Mouse (Mus musculus): Measurements from ENCODE around the gene Dalrd3.

Dalrd3 gene

DNA sequence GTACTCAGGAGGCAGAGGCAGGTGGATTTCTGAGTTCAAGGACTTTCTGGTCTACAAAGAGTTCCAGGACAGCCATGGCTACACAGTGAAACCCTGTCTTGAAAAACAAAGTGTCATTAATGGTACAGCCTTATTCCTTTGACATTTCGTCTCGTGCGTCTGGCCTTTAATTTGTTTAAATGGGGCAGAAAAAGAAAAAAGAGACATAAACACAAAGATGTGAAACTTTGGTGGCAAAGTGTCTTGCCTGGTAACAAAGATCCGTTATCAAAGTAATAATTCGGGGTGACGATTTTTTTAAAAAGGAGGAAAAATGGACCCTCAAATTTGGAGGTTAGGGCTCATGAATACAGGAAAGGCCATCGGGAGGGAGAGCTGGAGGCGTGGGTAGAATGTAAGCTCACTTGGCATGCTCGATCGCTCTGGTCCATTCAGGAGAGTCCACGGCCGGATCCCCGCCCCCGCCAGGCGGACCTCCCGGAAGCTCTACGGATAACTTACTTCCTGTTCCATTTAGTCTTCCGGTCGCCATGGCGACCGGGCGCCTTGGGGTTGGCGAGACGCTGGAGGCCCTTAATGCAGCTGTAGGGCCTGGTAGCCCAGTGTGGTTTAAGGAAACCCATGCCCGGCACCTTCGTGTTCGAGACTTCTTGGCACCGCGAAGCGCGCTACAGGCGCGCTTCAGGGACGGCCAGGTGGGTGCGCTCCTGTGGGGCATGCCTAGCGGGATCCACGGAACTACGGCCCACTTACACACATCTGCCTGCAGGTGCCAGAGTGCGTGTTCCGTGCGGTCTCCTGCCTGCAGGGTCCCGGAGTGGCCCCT lies at the start of gene Dalrd3:
Dalrd3 (plus strand) TSS at position 506 of the 826 bp plus-strand sequence.
- in situ Hi-C loops (cut with MboI, MseI) = loop anchor here (5.0 kb wide), 1 partner anchor 483 kb away; no protein-coding TSS in a partner anchor

DNA sequence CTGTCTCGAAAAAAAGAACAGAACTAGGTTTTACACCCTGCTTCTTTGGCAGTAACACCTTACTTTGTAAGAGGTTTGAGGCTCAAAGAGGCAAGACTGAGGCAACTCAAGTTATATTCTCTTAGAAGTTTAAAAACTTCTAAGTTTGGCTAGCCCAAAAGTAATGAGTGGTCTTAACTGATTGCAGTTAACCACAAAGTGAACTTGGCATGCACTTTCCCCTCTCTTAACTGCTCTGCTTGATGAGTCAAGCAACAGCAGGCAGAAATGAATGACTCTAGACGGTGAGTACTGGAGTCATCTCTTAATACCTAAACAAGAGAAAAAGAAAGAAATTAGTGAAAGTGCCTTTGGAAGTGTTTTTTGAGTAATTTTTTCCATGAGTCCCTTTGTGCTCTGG lies 48.1 kb upstream of the Dalrd3 start:
- in situ Hi-C loops (cut with MboI, MseI) = no loop called here

DNA sequence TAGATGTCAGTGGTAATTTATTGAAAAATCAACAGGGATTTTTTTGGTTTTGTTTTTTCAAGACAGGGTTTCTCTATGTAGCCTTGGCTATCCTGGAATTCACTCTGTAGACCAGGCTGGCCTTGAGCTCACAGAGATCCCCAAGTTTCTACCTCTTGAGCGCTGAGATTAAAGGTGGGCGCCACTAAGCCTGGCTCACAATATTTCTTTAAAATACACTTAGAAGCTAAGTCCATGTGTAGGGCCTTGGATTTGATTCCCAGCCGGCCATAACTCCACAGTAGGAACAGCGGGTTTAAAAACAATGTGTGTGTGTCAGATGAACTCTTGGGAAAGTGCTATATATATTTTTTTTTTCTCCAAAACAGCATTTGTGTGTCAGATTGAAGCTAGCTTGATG lies 46.3 kb upstream of the Dalrd3 start:
- in situ Hi-C loops (cut with MboI, MseI) = no loop called here

DNA sequence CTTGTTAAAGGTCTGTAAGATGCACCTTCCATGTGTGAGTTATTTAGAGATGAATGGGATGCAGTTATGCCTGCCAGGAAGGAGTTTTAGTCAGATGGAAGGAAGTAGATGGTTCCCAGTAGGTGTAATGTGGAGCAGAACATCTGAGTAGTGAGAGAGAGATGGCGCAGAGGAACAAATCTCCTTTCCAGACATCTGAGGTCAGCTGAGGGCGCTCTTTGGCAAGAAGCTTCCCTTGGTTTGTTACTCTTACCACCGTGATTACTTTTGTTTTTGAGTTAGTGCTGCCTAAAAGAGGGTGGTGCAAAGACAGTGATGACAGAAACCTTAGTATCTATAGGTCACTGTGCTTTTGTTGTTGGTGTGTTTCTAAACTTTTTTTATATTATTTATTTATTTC lies 44.3 kb upstream of the Dalrd3 start:
- in situ Hi-C loops (cut with MboI, MseI) = no loop called here

DNA sequence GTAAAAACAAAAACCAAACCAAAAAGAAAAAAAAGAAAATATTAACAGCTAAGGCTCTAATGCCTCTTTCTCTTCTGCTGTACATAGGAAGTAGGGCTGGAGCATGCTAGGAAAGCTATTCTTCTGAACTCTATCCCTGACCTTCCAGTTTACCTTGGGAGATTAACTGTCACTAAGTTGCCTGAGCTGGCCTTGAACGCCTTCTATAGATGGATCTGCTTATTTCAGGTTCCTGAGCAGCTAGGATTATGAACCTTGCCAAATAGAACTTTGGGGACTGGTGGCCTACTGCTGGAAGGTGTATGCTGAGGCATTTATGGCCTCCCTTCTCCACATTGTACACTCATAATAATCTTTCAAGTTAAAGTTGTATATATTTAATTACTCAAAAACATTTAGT lies 38.7 kb upstream of the Dalrd3 start:
- in situ Hi-C loops (cut with MboI, MseI) = no loop called here

DNA sequence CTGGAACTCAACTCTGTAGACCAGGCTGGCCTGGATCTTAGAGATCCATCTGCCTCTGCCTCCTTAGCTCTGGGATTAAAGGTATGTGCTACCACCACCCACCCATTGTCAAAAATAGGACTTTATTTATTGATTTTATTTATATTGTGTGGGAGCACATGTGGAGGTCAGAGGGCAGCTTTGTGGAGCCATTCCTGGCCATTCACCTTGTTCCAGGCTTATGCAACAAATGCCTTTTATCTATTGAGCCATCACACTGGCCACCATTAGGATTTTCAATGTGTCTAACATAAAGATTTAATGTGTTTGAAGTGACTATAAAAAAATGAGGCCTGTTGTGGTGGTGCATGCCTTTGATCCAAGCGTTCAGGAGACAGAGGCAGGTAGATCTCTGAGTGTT lies 38.2 kb upstream of the Dalrd3 start:
- in situ Hi-C loops (cut with MboI, MseI) = no loop called here

DNA sequence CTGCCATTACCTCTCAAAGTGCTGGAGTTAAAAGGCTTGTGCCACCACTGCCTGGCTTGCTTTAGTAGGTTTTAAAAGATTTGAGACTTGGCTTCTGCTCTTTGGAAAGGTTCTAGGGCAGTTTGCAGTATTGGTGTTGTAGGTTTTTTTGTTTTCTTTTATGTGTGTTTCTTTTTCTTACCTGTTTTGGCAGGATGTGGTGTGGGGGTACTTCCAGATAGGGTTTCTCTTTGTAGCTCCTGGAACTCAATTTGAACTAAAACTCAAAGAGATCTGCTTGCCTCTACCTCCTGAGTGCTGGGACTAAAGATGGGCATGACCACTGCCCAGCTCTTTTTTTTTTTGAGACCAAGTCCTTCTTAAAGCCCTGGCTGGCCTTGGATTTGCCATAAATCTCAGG lies 28.8 kb upstream of the Dalrd3 start:
- in situ Hi-C loops (cut with MboI, MseI) = loop anchor here (10.0 kb wide), 3 partner anchors 166 to 1706 kb away; no protein-coding TSS in a partner anchor

DNA sequence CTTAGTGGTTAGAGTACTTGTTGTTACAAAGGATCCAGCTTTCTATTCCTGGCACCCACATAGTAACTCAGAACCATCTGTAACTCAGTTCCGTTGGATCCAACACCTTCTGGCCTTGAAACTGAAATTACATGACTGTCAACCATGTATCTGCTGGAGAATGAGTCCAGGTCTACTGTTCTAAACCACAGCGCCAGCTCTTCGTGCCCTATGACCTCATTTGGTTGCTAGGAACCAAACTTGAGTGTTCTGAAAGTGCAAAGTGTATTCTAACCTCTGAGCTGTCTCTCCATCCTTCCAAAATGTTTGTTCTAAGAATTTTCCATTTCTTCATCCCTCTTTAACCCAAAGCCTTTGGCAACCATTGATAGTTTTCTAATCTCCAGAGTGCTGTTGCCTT lies 23.7 kb upstream of the Dalrd3 start:
- in situ Hi-C loops (cut with MboI, MseI) = loop anchor here (10.0 kb wide), 3 partner anchors 171 to 1711 kb away; no protein-coding TSS in a partner anchor

DNA sequence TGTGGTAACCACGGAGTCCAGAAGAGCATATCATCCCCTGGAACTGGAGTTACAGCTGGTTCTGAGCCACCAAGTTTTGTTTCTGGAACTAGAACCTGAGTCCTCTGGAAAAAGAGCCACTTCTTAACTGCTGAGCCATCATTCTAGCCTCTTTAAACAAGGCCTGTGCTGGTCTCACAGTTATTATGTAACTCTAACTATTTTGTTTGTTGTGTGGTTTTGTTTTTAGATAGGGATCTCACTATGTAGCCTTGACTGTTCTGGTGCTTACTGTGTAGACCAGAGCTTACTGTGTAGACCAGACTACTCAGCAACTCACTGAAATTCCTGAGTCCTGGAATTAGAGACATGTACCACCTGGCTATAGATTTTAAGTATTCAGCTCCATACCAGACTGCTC lies 22.8 kb upstream of the Dalrd3 start:
- in situ Hi-C loops (cut with MboI, MseI) = loop anchor here (10.0 kb wide), 3 partner anchors 172 to 1712 kb away; no protein-coding TSS in a partner anchor

DNA sequence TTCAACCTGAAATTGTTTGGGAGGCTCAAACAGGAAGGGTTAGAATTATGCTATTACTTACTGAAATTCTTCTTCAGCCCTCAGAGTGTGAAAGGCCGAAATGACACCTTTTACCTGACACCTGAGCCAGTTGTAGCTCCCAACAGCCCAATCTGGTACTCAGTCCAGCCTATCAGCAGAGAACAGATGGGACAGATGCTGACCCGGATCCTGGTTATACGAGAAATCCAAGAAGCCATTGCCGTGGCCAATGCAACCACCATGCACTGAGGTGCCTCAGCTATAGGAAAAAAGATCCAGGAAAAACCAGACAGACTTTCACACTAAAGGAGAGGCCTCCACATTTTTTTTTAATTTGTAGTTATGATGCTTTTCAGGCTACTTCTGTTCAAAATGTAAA lies 10.5 kb upstream of the Dalrd3 start:
- in situ Hi-C loops (cut with MboI, MseI) = no loop called here

DNA sequence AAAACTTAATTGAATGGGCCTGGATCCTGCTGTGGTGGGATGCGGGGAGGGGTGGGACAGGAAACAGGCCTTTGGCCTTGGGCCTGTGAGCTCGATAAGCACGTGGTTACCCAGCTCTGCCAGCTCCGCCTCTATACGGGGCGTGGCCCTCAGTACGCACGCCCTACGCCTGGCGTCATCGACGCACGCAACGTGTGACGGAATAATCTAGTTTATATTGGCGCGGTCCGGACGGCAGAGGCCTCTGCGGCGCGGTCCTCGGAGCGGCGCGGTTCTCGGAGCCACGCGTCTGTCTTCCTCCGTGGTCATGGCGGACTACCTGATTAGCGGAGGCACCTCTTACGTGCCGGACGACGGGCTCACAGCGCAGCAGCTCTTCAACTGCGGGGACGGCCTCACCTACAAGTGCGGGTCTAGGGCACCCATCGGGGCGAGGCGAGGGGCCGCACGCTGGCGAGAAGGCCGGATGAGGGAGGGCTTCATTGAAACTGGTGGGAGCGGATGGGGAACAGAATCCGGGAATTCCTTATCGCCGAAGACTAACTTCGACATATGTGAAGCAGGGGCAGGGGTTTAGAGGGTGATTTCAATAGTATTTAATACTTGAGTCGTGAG lies 9.4 kb upstream of the Dalrd3 start, which contains the start of gene Impdh2:
Impdh2 (plus strand) TSS at position 60 of the 615 bp plus-strand sequence.
- in situ Hi-C loops (cut with MboI, MseI) = no loop called here

DNA sequence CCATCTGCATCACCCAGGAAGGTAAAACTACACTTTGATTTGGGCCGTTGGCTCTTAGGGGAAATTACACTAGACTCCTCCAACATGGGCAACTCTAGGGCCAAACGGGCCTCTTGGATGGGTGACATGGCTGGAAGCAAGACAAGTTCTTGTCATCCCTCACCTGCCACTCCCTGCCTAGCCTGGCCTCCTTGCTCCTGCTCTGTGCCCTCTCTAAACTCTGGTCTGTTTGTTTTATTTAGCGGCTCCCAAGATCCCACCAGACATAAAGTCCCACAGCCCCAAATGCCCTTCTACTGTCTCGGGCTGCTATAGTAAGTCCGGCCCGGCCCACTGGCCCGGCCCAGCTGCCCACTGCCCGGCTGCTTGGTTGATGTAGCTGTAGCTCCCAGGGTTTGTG lies 6.0 kb upstream of the Dalrd3 start:
- in situ Hi-C loops (cut with MboI, MseI) = no loop called here

DNA sequence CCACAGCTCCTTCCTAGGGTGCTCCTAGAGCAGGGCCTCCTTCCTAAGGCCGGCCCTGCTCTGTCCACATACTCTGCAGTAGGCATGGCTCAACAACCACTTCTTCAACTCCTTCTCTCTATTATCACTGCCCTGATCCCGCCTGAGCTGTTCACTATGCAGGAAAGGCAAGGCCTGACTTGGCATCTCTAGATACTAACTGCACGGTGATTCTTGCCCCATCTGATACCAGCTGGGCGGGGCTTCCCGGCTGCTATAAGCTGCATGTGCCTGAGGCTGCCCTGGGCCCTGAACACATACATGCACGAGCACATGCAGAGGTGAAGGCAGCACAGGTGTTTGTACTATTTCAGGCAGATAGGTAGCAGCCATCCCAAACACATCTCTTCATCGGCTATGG lies 5.6 kb upstream of the Dalrd3 start:
- in situ Hi-C loops (cut with MboI, MseI) = no loop called here

DNA sequence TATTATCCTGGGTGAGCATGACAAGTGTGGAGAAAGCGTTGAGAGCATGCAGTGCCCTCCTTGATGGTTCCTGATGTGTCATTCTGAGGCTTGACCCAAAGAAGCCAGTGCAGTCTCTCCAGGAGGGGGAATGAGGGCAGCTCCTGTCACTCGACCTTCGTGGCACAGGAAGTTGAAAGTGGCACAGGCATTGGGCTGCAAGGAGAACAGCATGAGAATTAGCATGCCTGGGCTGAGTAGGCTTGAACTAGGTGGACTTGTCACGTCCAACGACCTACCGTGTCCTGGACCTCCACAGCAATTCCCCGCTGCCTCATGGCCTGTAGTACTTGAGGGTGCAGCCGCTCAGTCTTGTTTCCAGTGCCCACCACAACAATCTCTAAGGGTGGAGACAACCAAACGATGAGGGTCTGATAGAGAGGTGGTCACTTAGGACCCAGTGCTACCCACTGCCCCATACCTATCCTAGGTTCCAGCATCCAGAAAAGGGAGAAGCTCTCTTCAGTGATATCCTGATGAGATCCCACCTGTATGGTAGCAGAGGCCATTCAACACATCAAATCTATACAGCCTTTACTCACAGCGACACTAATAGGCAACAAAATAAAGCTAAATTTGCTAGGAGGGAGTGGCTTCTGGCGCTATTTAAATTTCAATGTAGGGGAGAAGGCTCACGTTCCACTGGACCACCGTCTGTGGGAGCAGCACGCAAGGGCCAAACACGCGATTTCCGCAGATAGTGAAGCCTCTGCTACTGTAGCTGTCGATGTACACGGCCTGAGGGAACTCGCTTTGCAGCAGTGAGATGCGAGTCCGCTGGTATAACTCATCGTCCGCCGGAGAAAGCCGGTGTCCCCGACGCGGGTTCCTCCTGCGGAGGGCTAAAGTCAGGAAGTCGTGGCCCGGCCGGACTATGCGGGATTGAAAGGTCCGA lies 3.5 kb upstream of the Dalrd3 start:
- in situ Hi-C loops (cut with MboI, MseI) = loop anchor here (5.0 kb wide), 1 partner anchor 486 kb away; no protein-coding TSS in a partner anchor

DNA sequence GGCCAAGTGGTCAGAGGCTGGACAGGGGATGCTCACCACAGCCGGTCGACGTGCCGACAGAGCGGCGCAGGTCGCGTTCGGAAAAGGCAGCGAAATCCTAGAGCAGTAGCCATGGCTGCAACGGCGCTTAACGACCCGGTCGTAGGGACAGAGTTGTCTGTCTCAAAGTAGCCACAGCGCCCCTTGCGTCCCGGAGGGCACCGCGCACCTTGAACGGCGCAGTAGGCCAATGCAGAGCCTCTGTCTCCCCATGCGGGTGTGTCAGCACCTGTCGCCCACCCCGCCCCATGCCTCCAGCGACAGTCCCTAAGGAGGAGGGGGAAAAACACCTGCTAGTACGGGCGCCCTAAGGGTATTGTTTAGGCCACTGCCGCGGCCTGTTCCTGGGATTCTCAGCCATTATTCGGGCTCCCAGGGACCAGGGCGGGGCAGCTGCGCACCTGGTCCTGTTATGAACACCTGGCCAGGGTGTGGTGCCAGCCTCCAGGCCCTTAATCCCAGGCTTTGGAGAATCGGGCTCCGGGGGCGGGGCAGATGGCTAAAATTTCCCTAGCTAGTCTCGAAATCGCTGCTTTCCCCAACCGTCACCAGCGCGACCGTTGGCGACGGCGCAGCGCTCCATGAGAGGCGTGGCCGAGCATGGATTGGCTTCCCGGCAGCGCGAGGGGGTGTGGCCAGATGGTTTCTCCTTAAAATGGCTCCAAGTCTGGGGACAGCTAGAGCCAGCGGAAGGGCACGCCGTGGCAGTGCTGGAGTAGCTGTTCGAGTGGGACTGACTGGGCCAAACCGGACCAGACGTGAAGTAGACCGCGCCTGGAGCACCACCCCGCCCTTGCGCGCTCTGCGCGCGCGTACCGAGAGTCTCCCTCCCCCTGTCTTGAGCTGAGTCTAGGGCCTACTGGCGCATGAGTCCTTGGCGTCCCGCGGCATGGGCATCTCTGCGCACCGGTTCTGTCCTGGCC lies 2.6 kb upstream of the Dalrd3 start, which contains the start of gene Ndufaf3:
Ndufaf3 (minus strand) TSS at position 620 of the 962 bp plus-strand sequence.
- in situ Hi-C loops (cut with MboI, MseI) = loop anchor here (5.0 kb wide), 1 partner anchor 485 kb away; no protein-coding TSS in a partner anchor

DNA sequence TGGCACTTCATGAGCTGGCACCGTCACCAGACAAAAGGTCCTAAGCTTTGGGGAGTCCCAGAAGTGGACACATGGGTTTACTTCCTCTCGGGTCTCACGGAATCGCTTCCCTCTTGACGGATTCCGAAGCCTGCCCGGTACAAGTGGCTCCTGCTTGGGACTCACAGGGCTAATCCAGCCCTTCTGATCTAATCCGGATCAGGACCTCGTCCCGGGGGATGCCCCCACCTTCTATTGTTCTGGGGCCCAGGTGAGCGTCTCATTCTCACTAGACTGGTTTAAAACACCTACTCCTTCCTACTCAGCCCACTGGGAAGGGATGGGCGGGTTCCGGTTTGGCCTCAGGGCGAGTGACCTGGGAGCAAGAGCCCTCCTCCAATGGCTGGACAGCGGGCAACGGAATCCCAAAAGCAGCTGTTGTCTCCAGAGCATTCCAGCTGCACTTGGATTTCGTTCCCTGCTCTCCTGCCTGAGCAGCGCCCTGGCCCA lies 1.7 kb upstream of the Dalrd3 start:
- in situ Hi-C loops (cut with MboI, MseI) = loop anchor here (5.0 kb wide), 1 partner anchor 484 kb away; no protein-coding TSS in a partner anchor

DNA sequence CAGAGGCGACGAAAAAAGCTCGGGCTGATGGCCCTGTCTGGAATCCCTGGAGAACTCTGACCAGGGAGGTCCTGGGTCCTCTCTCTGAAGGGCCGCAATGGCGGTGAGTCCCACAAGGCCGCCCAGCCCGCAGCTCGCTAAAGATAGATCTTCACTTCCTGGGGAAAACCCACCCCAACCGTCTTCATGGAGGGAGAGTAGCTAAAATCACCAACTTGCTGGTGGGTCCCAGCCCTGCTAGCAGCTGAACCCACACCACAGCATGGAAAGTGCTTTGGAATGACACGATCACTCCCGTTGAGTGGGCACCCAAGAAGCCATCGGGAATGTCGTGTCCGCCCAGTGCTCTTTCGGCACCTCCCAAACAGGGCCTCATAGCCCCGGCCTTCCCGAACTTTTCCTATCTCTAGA lies 1.2 kb upstream of the Dalrd3 start:
- in situ Hi-C loops (cut with MboI, MseI) = loop anchor here (5.0 kb wide), 1 partner anchor 484 kb away; no protein-coding TSS in a partner anchor

DNA sequence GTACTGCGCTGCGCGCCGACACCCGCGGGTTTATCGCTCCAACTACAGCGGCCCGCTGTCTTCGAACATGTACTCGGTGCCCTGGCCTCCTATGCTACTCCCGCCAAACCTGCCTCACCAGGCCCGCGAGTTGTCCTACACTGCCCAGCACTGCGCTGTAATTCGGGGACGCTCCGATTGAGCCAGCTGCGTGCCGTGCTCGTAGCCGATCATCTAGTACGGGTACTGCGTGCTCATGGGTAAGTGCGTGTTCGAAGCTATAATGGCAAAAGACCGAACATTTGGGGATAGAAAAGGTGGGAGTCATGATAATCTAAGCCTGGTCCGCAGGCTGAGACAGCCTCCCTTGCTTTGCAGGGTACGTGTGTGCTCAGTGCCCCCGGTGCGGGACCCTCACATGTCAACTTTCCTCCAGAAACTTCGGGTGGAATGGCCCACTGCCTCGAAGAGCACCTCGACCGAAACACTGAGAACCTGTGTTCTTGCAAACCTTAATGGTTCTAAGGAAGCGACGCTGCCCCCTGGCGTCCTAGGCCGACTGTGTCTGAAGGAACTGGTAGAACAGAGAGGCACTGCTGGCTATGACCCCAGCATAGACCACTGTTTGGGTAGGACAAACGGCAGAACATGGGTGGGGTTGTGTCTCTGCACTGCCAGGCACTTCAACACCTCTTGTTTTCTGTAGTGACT lies 666 bp downstream of the Dalrd3 start:
- in situ Hi-C loops (cut with MboI, MseI) = no loop called here

DNA sequence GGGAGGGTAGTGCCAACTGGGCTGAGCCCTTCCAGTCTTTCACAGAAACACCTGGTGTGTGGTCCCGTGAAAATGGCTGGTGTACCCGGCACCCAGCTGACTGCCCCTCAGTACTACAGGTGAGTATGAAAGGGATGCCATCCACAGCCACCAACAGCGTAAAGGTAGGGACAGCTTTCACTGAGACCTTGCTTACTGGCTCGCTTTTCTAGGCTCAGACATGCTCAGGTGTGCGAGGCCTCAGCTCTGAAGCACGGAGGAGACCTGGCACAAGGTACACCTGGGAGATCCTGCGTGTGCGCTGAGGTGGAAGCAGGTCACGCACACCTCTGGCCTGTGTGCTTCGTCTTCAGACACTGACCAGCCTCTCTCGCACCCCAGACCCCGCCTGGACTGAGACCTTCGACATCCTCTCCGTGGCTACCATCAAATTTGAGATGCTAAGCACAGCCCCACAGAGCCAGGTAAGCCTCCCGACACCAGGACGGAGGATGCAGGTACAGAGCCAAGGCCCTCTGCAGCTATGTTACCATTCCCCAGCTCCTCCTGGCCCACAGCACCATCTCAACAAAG lies 1.8 kb downstream of the Dalrd3 start:
- in situ Hi-C loops (cut with MboI, MseI) = no loop called here
